Mouse (Mus musculus) lung, adult 18-20 months (tissue): ENCODE measurements around the gene Bahcc1.

Experiments
- DNase-seq, 2 experiments: peaks; one replicate each; pipeline ENCODE4 v3.0.0; 2022; ENCODE audit warnings: mixed read lengths in 2 of 2

The Bahcc1 gene

GRCm38 (mm10) chr11:120248160-120248793 is 15.5 kb downstream of the Bahcc1 start:
- DNase-seq, result no peak

GRCm38 (mm10) chr11:120248899-120249298 is 16.2 kb downstream of the Bahcc1 start:
- no peak for DNase-seq

- peak; percentile 68 to 71 for DNase-seq
Observed at GRCm38 (mm10) chr11:120250991-120251949, 18.5 kb downstream of the Bahcc1 start.

GRCm38 (mm10) chr11:120251950-120252308 is 19.2 kb downstream of the Bahcc1 start:
- DNase-seq, result no peak

GRCm38 (mm10) chr11:120252398-120252797 is 19.7 kb downstream of the Bahcc1 start:
- DNase-seq, result peak in 1 of 2 experiments; percentile 38

- peak; percentile 78 to 87 for DNase-seq
Observed at GRCm38 (mm10) chr11:120252843-120253645, 20.3 kb downstream of the Bahcc1 start.

GRCm38 (mm10) chr11:120253646-120254315 is 21.0 kb downstream of the Bahcc1 start:
- no peak for DNase-seq

- DNase-seq, result no peak
Observed at GRCm38 (mm10) chr11:120254420-120254819, 21.7 kb downstream of the Bahcc1 start.

- peak; percentile 94 to 96 for DNase-seq
Observed at GRCm38 (mm10) chr11:120255038-120255437, 22.3 kb downstream of the Bahcc1 start.

- no peak for DNase-seq
Observed at GRCm38 (mm10) chr11:120255499-120255898, 22.8 kb downstream of the Bahcc1 start.

- DNase-seq, result no peak
Observed at GRCm38 (mm10) chr11:120256108-120256507, 23.4 kb downstream of the Bahcc1 start.

GRCm38 (mm10) chr11:120256543-120256942 is 23.8 kb downstream of the Bahcc1 start:
- no peak for DNase-seq

GRCm38 (mm10) chr11:120256981-120257820 is 24.5 kb downstream of the Bahcc1 start:
- no peak for DNase-seq

- no peak for DNase-seq
Observed at GRCm38 (mm10) chr11:120257911-120258310, 25.2 kb downstream of the Bahcc1 start.

- DNase-seq, result no peak
Observed at GRCm38 (mm10) chr11:120258896-120259689, 26.3 kb downstream of the Bahcc1 start.

- DNase-seq, result peak; percentile 62 to 67
Observed at GRCm38 (mm10) chr11:120259792-120260768, 27.3 kb downstream of the Bahcc1 start.

- DNase-seq, result no peak
Observed at GRCm38 (mm10) chr11:120260769-120261150, 28.0 kb downstream of the Bahcc1 start.

GRCm38 (mm10) chr11:120261416-120262355 is 28.9 kb downstream of the Bahcc1 start:
- peak; percentile 94 to 95 for DNase-seq
